Mouse (Mus musculus): ENCODE measurements around the gene Ccdc85b.

- TF ChIP-seq CTCF (IDR thresholded peaks at IDR 0.05 in 2 of 3, conservative IDR thresholded peaks at IDR 0.05 in 1 of 3; ENCODE audit: control insufficient read depth in 1 of 3, insufficient read depth in 1 of 3, low read depth in 2 of 3, low read length in 3 of 3, poor library complexity in 1 of 3, severe bottlenecking in 1 of 3) (no peak), MXI1 (IDR thresholded peaks at IDR 0.05; ENCODE audit: low read depth, low read length) (no peak), MAZ (IDR thresholded peaks at IDR 0.05; ENCODE audit: low read depth, low read length) (no peak), MEF2A (IDR thresholded peaks at IDR 0.05; ENCODE audit: extremely low read depth, insufficient replicate concordance, low read depth, low read length, poor library complexity, severe bottlenecking) (no peak), ZKSCAN1 (IDR thresholded peaks at IDR 0.05; ENCODE audit: low read depth, low read length) (no peak), EP300 (IDR thresholded peaks at IDR 0.05; ENCODE audit: low read depth in 1 of 2, low read length in 2 of 2) (no peak), UBTF (IDR thresholded peaks at IDR 0.05; ENCODE audit: borderline replicate concordance, insufficient read depth, low read depth, low read length) (no peak), TAL1 (IDR thresholded peaks at IDR 0.05; ENCODE audit: low read length) (no peak), POLR2A (IDR thresholded peaks at IDR 0.05; ENCODE audit: control insufficient read depth in 1 of 2, insufficient read depth in 1 of 2, low read depth in 1 of 2, low read length in 2 of 2, poor library complexity in 1 of 2) (no peak), ZNF384 (IDR thresholded peaks at IDR 0.05; ENCODE audit: low read depth, low read length) (no peak), GATA1 (IDR thresholded peaks at IDR 0.05; ENCODE audit: low read depth, low read length) (no peak), ZMIZ1 (IDR thresholded peaks at IDR 0.05; ENCODE audit: low read depth, low read length) (no peak), MAX (IDR thresholded peaks at IDR 0.05; ENCODE audit: low read length) (no peak)
Observed at GRCm38 (mm10) chr19:5422895-5423443, 34.7 kb downstream of the Ccdc85b start.

All from MEL (cell line).